Mouse (Mus musculus) lung, postnatal 0 days (tissue): ENCODE measurements around the gene S100a8.

Source experiments
- CTCF ChIP-seq: IDR thresholded peaks from 2 replicates; pipeline ENCODE4 v1.5.1; 2016; ENCODE audit warnings: antibody characterized with exemption, mild to moderate bottlenecking
- EP300 ChIP-seq: IDR thresholded peaks from 2 replicates; pipeline ENCODE4 v1.6.1; 2016; ENCODE audit warnings: antibody characterized with exemption, mild to moderate bottlenecking, control low read depth

DNA sequence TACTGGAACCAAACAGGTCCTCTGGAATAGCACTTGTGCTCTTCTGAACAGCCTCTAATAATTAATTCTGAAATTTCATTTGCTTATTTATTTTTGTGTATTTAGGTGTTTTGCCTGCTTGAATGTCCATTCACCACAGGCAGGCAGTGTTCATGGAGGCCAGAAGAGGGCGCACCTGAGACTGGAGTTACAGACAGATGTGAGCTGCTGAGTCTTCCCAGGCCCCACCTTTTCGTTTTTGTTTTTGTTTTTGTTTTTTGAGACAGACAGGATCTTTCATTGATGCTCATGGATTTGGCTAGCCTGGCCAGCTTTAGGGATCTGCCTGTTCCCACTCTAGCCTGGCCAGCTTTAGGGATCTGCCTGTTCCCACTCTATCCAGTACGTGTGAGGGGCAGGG is 24.6 kb upstream of the S100a8 start:
- peak; percentile 75 for TF ChIP-seq CTCF
- no peak for TF ChIP-seq EP300
